Mouse (Mus musculus) bone marrow, adult 2 months (tissue): ENCODE results near the gene C1qb.

Source experiments
- CTCF ChIP-seq: fragments of 200-500 bp; IDR thresholded peaks from 2 replicates; pipeline ENCODE4 v1.5.1; 2011; ENCODE audit warnings: low read length, control low read depth; ENCODE audit not compliant: control insufficient read depth, insufficient read depth
- POLR2A ChIP-seq: fragments of 200-500 bp; IDR thresholded peaks from 2 replicates; pipeline ENCODE4 v1.6.1; 2011; ENCODE audit warnings: low read depth, mild to moderate bottlenecking, control low read depth, low read length, borderline replicate concordance; ENCODE audit not compliant: control insufficient read depth

DNA sequence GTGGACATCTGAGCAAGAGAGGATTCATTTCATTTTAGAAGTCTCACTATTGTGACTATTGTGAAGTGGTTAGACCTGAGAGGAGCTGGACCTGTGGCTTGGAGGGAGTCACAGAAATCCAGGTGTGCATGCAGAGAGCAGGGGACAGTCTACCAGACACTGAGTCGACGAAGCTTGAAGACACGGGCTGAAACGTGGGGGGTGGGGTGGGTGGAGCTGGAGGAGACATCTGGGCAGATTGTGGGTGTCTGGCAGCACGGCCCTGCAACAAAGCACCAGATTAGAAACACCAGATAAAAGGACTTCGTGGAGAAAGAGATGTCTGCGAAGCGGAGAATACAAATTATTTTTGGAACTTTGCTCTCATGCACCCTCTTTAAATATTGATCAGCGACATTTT lies 22.5 kb downstream of the C1qb start:
- TF ChIP-seq CTCF = no peak
- no peak for TF ChIP-seq POLR2A
